Mouse (Mus musculus) lung, embryonic 15.5 days (tissue): ENCODE measurements around the gene Plcz1. TPM values are rescaled to one million over a fixed set of nuclear protein-coding genes. Genes with fewer than 3 reads are reported as not detected.

Experiments used
- ATAC-seq: fragments of 200-750 bp; cut with Nextera tagmentation; 2 replicates; pipeline ENCODE4 v1.8.0; 2017; ENCODE audit warnings: moderate number of reproducible peaks, borderline replicate concordance; ENCODE audit not compliant: low FRiP score, low TSS enrichment; ENCODE audit errors: extremely low read depth
- H3K27ac ChIP-seq: fragments of 300-500 bp; sonication (generic); 2 replicates; pipeline ENCODE4 v1.5.1; 2015; ENCODE audit warnings: moderate library complexity, mild to moderate bottlenecking, inconsistent platforms
- H3K27me3 ChIP-seq: fragments of 300-500 bp; sonication (generic); 2 replicates; pipeline ENCODE4 v1.6.1; 2015; ENCODE audit warnings: inconsistent platforms
- H3K36me3 ChIP-seq: fragments of 300-500 bp; sonication (generic); 2 replicates; pipeline ENCODE4 v1.6.1; 2015; ENCODE audit warnings: inconsistent platforms
- H3K4me1 ChIP-seq: fragments of 300-500 bp; sonication (generic); 2 replicates; pipeline ENCODE4 v1.6.1; 2015; ENCODE audit warnings: inconsistent platforms
- H3K4me2 ChIP-seq: fragments of 300-500 bp; sonication (generic); 2 replicates; pipeline ENCODE4 v1.6.1; 2015; ENCODE audit warnings: inconsistent platforms, mild to moderate bottlenecking, moderate library complexity
- H3K4me3 ChIP-seq: fragments of 300-500 bp; sonication (generic); 2 replicates; pipeline ENCODE4 v1.5.1; 2015; ENCODE audit warnings: mild to moderate bottlenecking, inconsistent platforms
- H3K9ac ChIP-seq: fragments of 300-500 bp; sonication (generic); 2 replicates; pipeline ENCODE4 v1.6.1; 2015; ENCODE audit warnings: inconsistent platforms
- H3K9me3 ChIP-seq: fragments of 300-500 bp; sonication (generic); 2 replicates; pipeline ENCODE4 v1.6.1; 2016; ENCODE audit warnings: inconsistent platforms
- WGBS: fragments of 180-500 bp; shearing (Covaris S2); methylation state at CpG from one replicate; pipeline ENCODE4 v1.1.7; 2015; 5-methylcytosine and 5-hydroxymethylcytosine counted together
- polyA plus RNA-seq: library from polyadenylated mRNA; unstranded; fragments of >200 nt; fragmentation: Nextera tagmentation; extraction: Ambion mirVana; gene quantifications from 2 replicates; pipeline ENCODE4 v1.2.1, GENCODE M21; 2015

Gene Plcz1
- not detected in 2 replicates for polyA plus RNA-seq

- H3K4me3 ChIP-seq = no peak within 1 kb of the TSS
- WGBS = 86% methylated on average over 5 of the region's 5 CpGs
- ATAC-seq = no peak
- H3K4me2 ChIP-seq = no peak within 1 kb of the TSS
- H3K36me3 ChIP-seq = no peaks in the 10 kb centered on the region
- H3K27me3 ChIP-seq = no peaks in the 10 kb centered on the region
- H3K27ac ChIP-seq = no peak within 1 kb of the TSS
- peaks cover 3% of the 10 kb centered on the region; the same call in 1 of the 2 replicates for H3K4me1 ChIP-seq
- no peak within 1 kb of the TSS for H3K9ac ChIP-seq
- no peaks in the 10 kb centered on the region for H3K9me3 ChIP-seq
These were observed at the start of gene Plcz1 for GRCm38 (mm10) chr6:140041357-140041756. TSS of gene Plcz1 (minus strand) at chr6:140041457.

DNA sequence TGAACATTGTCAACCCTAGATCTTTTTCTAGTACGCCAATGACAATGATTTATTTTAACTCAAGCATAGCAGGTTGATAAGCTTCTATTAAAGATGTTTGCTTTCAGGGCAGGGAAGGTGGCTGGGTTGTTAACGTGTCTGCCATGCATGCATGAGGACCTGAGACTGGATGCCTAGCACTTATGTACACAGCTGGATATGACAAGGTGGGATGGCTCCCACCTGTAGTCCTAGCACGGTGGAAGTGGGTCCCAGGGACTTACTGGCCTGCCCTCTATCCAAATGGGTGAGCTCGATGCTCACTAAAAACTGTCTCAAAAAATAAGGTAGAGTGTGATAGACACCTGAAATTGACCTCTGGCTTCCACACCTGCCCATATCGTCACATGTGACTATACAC lies 48.6 kb upstream of the Plcz1 start:
- H3K9ac ChIP-seq = no peak overlapping the region
- H3K4me3 ChIP-seq = no peak overlapping the region
- no peaks in the 10 kb centered on the region for H3K9me3 ChIP-seq
- H3K36me3 ChIP-seq = no peaks in the 10 kb centered on the region
- ATAC-seq = no peak
- no peaks in the 10 kb centered on the region for H3K4me1 ChIP-seq
- no peak overlapping the region for H3K4me2 ChIP-seq
- no peaks in the 10 kb centered on the region for H3K27me3 ChIP-seq
- H3K27ac ChIP-seq = no peak overlapping the region
- WGBS = 66% methylated on average over 5 of the region's 5 CpGs

- 81% methylated on average over 3 of the region's 3 CpGs for WGBS
- H3K4me2 ChIP-seq = no peak overlapping the region
These were observed 40.5 kb upstream of the Plcz1 start for GRCm38 (mm10) chr6:140081739-140082138.

DNA sequence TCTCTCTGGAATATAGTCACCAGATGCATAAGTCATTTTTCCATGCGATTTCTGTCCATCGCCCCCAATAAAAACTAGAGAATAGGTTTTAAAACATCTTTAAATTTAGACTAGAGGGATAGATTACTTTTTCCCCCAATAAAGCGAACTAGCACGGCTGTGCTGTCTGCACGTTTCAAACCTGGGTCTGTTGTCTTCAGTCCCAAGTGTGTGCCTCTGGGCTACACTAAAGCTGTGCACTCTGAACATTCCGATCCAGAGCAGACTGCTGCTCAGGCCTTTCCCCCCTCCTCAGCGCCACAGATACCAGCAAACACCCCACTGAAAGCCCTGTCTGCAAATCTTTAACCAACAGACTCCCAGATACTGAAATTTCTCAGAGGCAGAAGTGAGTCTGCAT lies 39.7 kb upstream of the Plcz1 start:
- H3K9me3 ChIP-seq = no peaks in the 10 kb centered on the region
- H3K4me1 ChIP-seq = no peaks in the 10 kb centered on the region
- 66% methylated on average over 7 of the region's 7 CpGs for WGBS
- no peak for ATAC-seq
- no peak overlapping the region for H3K4me2 ChIP-seq
- no peak overlapping the region for H3K27ac ChIP-seq
- H3K4me3 ChIP-seq = no peak overlapping the region
- no peak overlapping the region for H3K9ac ChIP-seq
- H3K27me3 ChIP-seq = no peaks in the 10 kb centered on the region
- H3K36me3 ChIP-seq = no peaks in the 10 kb centered on the region

More at GRCm38 (mm10) chr6:140081739-140082138, 40.5 kb upstream of the Plcz1 start:
- H3K9ac ChIP-seq = no peak overlapping the region
- H3K4me1 ChIP-seq = no peaks in the 10 kb centered on the region
- no peak overlapping the region for H3K4me3 ChIP-seq
- no peaks in the 10 kb centered on the region for H3K36me3 ChIP-seq
- 0 out of 2 replicates have a peak, but pooled peaks have one; percentile 31 for ATAC-seq
- no peak overlapping the region for H3K27ac ChIP-seq
- H3K9me3 ChIP-seq = no peaks in the 10 kb centered on the region
- H3K27me3 ChIP-seq = no peaks in the 10 kb centered on the region

GRCm38 (mm10) chr6:140069177-140069576 lies 27.9 kb upstream of the Plcz1 start:
- no peak for ATAC-seq
- no peaks in the 10 kb centered on the region for H3K36me3 ChIP-seq
- no peak overlapping the region for H3K27ac ChIP-seq
- H3K4me1 ChIP-seq = no peaks in the 10 kb centered on the region
- no peak overlapping the region for H3K4me2 ChIP-seq
- H3K9ac ChIP-seq = no peak overlapping the region
- H3K4me3 ChIP-seq = no peak overlapping the region
- WGBS = 71% methylated on average over 8 of the region's 8 CpGs
- no peaks in the 10 kb centered on the region for H3K27me3 ChIP-seq
- no peaks in the 10 kb centered on the region for H3K9me3 ChIP-seq

- no peak for ATAC-seq
- 75% methylated on average over 5 of the region's 5 CpGs for WGBS
These were observed 13.1 kb upstream of the Plcz1 start for GRCm38 (mm10) chr6:140054271-140054928.

DNA sequence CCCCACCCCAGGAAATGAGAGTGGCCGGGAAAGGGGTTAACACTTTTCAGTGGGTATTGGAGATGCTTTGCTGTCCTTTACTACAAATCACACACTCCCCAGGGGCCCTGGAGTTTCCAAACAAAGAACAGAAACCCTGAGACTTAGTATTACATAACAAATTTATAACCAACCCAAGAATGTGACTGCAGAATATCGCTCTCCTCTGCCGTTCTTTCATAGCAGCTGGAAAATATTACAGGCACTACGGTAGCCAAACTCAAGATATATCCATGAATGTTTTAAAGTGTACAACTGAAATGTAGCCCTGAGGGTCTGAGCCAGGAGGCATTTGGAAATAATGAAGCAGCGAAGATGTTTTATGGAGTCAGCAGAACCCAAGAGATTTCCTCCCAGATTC lies 10.2 kb upstream of the Plcz1 start:
- Histone ChIP-seq H3K4me3 (no peak overlapping the region), H3K9me3 (no peaks in the 10 kb centered on the region), H3K27me3 (no peaks in the 10 kb centered on the region), H3K27ac (peak overlapping the region; percentile 71), H3K36me3 (no peaks in the 10 kb centered on the region), H3K4me2 (no peak overlapping the region), H3K4me1 (peaks cover 5% of the 10 kb centered on the region; the same call in 1 of the 2 replicates), H3K9ac (no peak overlapping the region)
- peak; percentile 84; the same call in 1 of the 2 replicates for ATAC-seq
- 44% methylated on average over 5 of the region's 5 CpGs for WGBS

More at GRCm38 (mm10) chr6:140054271-140054928, 13.1 kb upstream of the Plcz1 start:
- H3K27ac ChIP-seq = no peak overlapping the region
- H3K4me1 ChIP-seq = peaks cover 5% of the 10 kb centered on the region; the same call in 1 of the 2 replicates
- H3K9me3 ChIP-seq = no peaks in the 10 kb centered on the region
- H3K36me3 ChIP-seq = no peaks in the 10 kb centered on the region
- no peak overlapping the region for H3K9ac ChIP-seq
- no peak overlapping the region for H3K4me3 ChIP-seq
- H3K27me3 ChIP-seq = no peaks in the 10 kb centered on the region
- H3K4me2 ChIP-seq = no peak overlapping the region

GRCm38 (mm10) chr6:140040952-140041351 lies 305 bp downstream of the Plcz1 start, which contains the start of gene Capza3:
TSS of gene Capza3 (plus strand) at chr6:140041252.
- no peak for ATAC-seq
- no peak within 1 kb of the TSS for H3K27ac ChIP-seq
- peaks cover 2% of the 10 kb centered on the region; the same call in 1 of the 2 replicates for H3K4me1 ChIP-seq
- H3K27me3 ChIP-seq = no peaks in the 10 kb centered on the region
- H3K4me3 ChIP-seq = no peak within 1 kb of the TSS
- no peaks in the 10 kb centered on the region for H3K9me3 ChIP-seq
- WGBS = 91% methylated on average over 7 of the region's 7 CpGs
- no peak within 1 kb of the TSS for H3K4me2 ChIP-seq
- no peak within 1 kb of the TSS for H3K9ac ChIP-seq
- no peaks in the 10 kb centered on the region for H3K36me3 ChIP-seq

DNA sequence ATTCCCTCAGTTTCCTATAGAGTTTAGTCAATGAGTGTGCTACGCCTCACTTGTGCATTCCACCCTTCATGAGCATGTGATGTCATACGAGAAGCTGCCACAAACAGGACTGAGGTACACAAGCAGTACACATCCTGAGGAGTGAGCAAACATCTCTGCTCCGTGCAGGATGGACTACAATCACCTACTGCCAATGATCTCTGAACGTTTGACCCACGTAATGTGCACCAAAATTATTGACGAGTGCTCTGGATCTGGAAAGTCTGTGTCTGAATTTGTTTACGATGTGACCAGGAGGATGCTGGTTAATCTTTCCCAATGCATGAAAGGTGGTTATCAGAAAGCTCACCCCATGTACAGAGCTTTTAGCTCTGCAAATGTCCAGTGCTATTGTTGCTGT lies 16.9 kb downstream of the Plcz1 start:
- H3K9ac ChIP-seq = no peak overlapping the region
- H3K4me1 ChIP-seq = no peaks in the 10 kb centered on the region
- no peak for ATAC-seq
- WGBS = 69% methylated on average over 7 of the region's 7 CpGs
- H3K27ac ChIP-seq = no peak overlapping the region
- H3K36me3 ChIP-seq = no peaks in the 10 kb centered on the region
- H3K4me3 ChIP-seq = no peak overlapping the region
- H3K4me2 ChIP-seq = no peak overlapping the region
- no peaks in the 10 kb centered on the region for H3K27me3 ChIP-seq
- no peaks in the 10 kb centered on the region for H3K9me3 ChIP-seq

DNA sequence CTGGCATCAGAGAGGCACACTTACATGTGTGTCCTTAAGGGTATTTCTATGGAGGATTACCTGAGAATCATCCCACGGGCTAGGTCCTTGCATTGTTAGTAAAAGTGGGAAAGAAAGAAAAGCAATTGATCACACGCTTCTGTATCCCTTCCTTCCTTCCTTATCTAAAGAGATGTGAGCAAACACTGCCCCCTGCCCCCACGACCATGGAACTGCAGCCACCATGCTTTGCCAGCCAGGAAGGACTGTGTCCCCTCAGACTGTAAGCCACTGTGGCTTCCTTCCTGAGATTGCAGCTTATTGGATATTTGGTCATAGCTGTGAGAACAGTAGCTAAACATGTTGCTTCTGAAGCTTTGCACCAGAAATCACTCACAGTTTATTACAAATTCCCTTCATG lies 36.1 kb downstream of the Plcz1 start:
- Histone ChIP-seq H3K27ac (no peak overlapping the region), H3K9me3 (no peaks in the 10 kb centered on the region), H3K36me3 (no peaks in the 10 kb centered on the region), H3K27me3 (no peaks in the 10 kb centered on the region), H3K4me3 (no peak overlapping the region), H3K9ac (no peak overlapping the region), H3K4me1 (no peaks in the 10 kb centered on the region), H3K4me2 (no peak overlapping the region)
- ATAC-seq = no peak
- 71% methylated on average over 3 of the region's 3 CpGs for whole genome bisulfite sequencing

DNA sequence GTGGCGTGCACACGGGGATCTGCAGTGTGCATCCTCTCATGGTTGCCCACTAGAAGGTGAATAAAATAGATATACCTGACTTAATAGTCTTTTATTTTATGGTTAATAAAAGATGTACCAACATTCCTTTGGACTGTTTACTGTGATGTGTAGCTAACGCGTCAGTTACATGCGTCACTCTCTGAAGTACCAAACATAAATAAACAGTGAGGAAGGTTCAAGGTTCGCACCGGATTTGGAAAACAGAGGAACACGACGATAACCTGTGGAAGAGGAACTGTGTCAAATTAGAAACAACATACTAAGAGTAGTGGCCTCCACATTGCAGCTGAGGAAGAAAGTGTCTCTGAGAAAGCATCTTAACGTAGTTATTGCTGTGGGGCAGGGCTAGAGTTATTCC lies 51.7 kb downstream of the Plcz1 start:
- Histone ChIP-seq H3K4me1 (0 out of 2 replicates have a peak, but pooled peaks cover 3% of the 10 kb centered on the region), H3K9ac (no peak overlapping the region), H3K27ac (no peak overlapping the region), H3K9me3 (no peaks in the 10 kb centered on the region), H3K4me2 (no peak overlapping the region), H3K36me3 (no peaks in the 10 kb centered on the region), H3K27me3 (no peaks in the 10 kb centered on the region), H3K4me3 (no peak overlapping the region)
- no peak for ATAC-seq
- 59% methylated on average over 10 of the region's 10 CpGs for WGBS

DNA sequence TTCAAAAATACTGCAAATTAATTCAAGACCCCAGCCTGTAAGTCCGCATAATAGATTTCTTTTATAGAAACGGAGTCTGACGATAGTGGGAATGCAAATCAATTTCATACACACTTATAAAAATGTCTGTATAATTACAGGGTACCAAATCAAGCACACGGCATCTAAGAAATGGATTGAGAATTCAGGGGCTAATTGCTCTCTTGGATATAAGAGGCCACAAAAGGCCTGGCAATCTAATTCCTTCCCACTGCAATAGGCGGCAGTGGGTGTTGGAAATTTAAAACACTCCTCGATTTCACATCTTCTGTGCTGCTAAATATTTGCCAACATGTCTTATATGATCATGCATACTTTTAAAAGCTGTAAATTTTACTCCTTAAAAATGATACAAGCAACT lies 52.2 kb downstream of the Plcz1 start:
- H3K4me2 ChIP-seq = no peak overlapping the region
- no peaks in the 10 kb centered on the region for H3K36me3 ChIP-seq
- H3K4me3 ChIP-seq = no peak overlapping the region
- no peak for ATAC-seq
- 0 out of 2 replicates have a peak, but pooled peaks cover 3% of the 10 kb centered on the region for H3K4me1 ChIP-seq
- H3K9me3 ChIP-seq = no peaks in the 10 kb centered on the region
- 85% methylated on average over 6 of the region's 6 CpGs for WGBS
- no peak overlapping the region for H3K9ac ChIP-seq
- no peaks in the 10 kb centered on the region for H3K27me3 ChIP-seq
- no peak overlapping the region for H3K27ac ChIP-seq
